Mouse (Mus musculus) left cerebral cortex, adult 18-20 months (tissue): ENCODE data around the gene Olfr678. TPM values are rescaled to one million over a fixed set of nuclear protein-coding genes. Genes with fewer than 3 reads are reported as not detected.
"Not testable (repeated sequence)": the region's sequence is repeated elsewhere in the genome, so short reads cannot be mapped to it uniquely, and the experiment has no call there.

Experiments
- DNase-seq, 2 experiments: peaks; one replicate each; pipeline ENCODE4 v3.0.0; 2021 to 2022; ENCODE audit warnings: low spot score in 2 of 2, mixed read lengths in 1 of 2
- long read RNA-seq, 2 experiments: library from polyadenylated mRNA; stranded (forward); transcript quantifications; one replicate each; pipeline ENCODE4 v2.0.0; 2021
- total RNA-seq, 2 experiments: library from RNA; stranded (reverse); gene quantifications; 2 replicates each; pipeline ENCODE4 v1.2.3; 2021

The Olfr678 gene
- total RNA-seq = not detected
- long read RNA-seq, experiment 1 = 0 reads
- long read RNA-seq, experiment 2 = 0 reads

DNA sequence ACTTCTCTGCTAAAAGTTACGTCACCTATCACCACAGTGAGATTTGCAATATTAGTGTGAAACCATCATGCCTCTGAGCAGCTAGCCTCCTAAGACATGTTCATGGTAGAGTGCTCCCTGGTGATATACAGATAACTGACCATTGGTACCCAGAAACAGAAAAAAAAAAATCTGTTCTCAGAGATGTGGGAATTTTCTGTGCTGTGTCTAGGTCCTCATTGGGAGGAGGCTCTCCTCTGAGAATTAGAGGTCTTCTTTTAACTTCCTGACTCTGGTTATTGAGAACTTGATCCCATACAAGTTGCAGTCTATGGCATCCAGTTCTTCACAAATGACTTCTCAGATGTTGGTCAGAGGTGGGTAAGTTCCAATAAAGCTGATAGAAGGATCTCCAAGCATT, at the start of gene Olfr678:
Gene Olfr678 (plus strand): TSS at position 301 of the 400 bp plus-strand sequence.
- DNase-seq = no peak

DNA sequence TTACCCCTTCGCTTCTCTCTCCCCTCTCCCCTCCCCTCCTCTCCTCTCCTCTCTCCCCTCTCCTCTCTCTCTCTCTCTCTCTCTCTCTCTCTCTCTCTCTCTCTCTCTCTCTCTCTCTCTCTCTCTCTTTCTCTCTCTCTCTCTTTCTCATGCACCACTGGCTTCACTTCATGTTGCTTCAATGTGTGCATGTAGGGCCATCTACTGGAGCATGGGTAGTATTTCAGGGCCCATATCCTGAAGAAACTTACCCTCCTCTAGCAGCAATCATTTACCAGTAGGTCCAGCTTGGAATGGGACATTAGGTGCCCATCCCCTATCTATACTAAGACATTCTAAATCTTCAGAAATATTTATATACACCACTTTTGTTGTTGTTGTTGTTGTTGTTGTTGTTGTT, 41.7 kb upstream of the Olfr678 start:
- DNase-seq = no peak

DNA sequence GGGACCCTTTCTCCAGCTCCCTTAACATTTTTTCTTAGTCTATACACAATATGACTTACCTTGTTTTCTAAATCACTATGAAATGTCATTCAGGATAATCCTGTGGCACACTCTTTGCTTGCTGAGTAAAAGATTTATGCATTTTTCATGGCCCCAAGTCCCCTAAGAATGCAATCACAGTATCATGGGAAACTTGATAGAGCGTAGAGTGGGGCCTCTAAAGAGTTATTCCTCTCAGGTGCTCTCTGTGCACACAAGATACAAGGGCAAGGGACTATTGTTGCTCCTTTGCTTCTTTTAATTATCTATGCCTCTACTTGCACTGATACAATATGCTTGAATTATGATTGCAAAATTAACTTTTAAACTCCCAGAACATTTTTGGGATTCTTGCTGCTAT, 35.9 kb upstream of the Olfr678 start, which contains the start of gene Olfr675:
Gene Olfr675 (minus strand): TSS at position 101 of the 400 bp plus-strand sequence.
- no peak for DNase-seq

DNA sequence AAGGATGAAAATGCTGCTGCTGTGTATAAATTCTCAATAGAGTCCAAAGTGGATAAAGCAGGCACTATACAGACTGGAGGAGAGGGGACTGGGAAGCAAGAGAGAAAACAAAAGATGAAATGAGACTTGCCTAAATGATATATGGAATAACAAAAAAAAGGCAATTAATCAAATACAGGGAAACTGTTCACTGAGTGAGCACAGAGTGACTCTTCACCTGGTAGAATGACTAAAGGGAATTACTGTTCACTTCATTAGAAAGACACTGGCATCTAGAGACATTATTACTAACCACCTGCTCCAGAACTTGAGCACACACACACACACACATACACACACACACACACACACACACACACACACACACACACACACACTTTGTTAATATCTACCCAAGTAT, 31.9 kb upstream of the Olfr678 start, which contains the start of gene Olfr676:
Gene Olfr676 (plus strand): TSS at position 301 of the 400 bp plus-strand sequence.
- DNase-seq = no peak

DNA sequence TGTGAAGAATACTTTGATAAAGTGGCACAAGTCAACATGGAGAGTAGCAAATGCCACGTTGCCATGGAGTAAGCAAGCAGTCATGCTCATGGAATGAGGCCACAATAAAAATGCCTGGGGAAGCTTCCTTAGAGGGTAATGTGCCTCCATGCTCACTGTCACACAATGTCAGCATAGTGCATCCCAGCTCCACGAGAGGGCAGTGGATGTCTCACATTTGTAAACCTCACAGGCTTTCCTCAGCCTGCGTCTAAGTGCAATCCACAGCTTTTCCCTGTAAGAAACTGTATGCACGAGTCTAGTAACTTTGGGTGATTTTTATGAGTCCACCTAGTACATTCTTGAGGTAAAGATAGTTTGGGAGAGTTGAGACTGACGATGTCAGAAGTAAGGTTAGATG, 30.4 kb upstream of the Olfr678 start:
- not testable (repeated sequence) for DNase-seq

DNA sequence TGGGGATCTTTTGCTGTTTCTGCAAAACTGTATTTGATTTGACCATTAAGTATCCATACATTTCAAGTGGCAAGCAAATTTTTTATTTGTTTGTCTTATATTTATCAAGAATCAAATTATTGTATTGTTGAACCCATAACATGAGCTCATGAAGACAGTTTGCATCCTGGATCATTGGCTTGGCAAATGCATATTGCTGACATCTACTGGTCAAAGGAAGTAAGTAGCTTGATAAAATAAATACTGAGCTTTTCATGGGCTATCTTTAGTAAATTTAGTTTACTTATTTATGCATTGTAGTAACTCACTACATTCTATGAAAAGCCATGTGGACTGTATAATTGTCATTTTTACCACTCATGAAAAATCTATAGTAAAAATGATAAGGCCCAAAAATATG, 5.3 kb upstream of the Olfr678 start:
- no peak for DNase-seq

DNA sequence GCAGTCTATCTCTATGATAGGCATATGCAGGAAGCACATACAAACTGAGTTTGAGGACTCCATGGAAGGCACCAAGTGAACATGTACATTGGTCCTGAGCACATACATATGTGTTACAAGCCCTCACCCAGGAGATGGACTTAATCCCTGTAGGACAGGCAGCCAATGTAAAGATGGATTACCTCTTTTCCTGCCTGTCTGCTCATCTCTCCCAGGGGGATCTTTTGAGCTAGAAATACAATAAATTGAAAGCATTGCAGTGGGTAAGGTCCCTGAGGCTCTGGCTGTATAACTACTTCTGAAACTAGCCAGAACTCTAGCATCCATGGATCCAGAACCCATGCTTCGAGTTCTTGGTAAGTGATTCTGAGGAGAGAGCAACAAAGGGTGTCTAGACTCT, 16.6 kb downstream of the Olfr678 start, which contains the start of gene Olfr679:
Gene Olfr679 (plus strand): TSS at position 301 of the 400 bp plus-strand sequence.
- no peak for DNase-seq

DNA sequence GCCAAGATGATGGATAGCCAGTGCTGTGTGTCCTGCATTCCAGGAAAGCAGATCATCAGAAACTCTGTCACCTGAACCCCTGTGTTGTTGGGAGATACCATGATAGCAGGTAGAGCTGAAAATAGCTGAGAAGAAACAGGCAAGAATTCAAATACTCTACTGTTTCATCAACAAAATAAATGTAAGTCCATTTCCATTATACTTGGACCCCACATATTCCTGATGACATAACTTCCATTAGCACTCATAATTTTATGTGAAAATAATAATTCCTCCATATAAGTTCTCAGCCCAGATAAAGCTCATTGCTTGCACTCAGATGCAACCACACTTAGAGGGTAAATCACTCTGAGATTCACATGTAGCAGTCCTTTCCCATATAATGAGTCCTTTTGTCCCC, 28.4 kb downstream of the Olfr678 start, which contains the start of gene Olfr680-ps1:
Gene Olfr680-ps1 (minus strand): TSS at position 101 of the 400 bp plus-strand sequence.
- DNase-seq = not testable (repeated sequence)

DNA sequence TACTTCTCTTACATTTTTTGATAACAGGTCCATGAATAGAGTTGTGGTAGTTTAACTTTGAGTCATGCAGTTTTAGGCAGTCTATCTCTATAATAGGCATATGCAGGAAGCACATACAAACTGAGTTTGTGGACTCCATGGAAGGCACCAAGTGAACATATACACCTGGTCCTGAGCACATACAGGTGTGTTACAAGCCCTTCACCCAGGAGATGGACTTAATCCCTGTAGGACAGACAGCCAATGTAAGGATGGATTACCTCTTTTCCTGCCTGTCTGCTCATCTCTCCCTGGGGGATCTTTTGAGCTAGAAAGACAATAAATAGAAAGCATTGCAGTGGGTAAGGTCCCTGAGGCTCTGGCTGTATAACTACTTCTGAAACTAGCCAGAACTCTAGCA, 52.3 kb downstream of the Olfr678 start, which contains the start of gene Olfr681:
Gene Olfr681 (plus strand): TSS at position 301 of the 400 bp plus-strand sequence.
- DNase-seq = no peak

Other genes with a start within 250 kb of the Olfr678 start
- not detected for gene Usp17lb, start 221.9 kb upstream of the Olfr678 start, total RNA-seq
- not detected for gene Usp17la, start 207.5 kb upstream of the Olfr678 start, total RNA-seq
- not detected for gene Olfr665, start 186.4 kb upstream of the Olfr678 start, total RNA-seq
- gene Olfr666, start 168.5 kb upstream of the Olfr678 start, total RNA-seq = not detected
- gene Olfr667, start 143.0 kb upstream of the Olfr678 start, total RNA-seq = not detected
- gene Olfr668, start 136.4 kb upstream of the Olfr678 start, total RNA-seq = not detected
- not detected for gene Olfr669, start 130.2 kb upstream of the Olfr678 start, total RNA-seq
- gene Olfr670, start 101.9 kb upstream of the Olfr678 start, total RNA-seq = not detected
- gene Olfr671, start 85.3 kb upstream of the Olfr678 start, total RNA-seq = not detected
- not detected for gene Olfr672, start 62.4 kb upstream of the Olfr678 start, total RNA-seq
- gene Olfr675, start 36.0 kb upstream of the Olfr678 start, total RNA-seq = not detected
- not detected for gene Olfr676, start 31.8 kb upstream of the Olfr678 start, total RNA-seq
- gene Olfr677, start 13.1 kb upstream of the Olfr678 start, total RNA-seq = not detected
- gene Olfr679, start 16.7 kb downstream of the Olfr678 start, total RNA-seq = not detected
- gene Olfr680-ps1, start 28.3 kb downstream of the Olfr678 start, total RNA-seq = not detected
- not detected for gene Olfr681, start 52.4 kb downstream of the Olfr678 start, total RNA-seq
- not detected for gene Olfr683, start 82.5 kb downstream of the Olfr678 start, total RNA-seq
- gene Olfr684, start 99.2 kb downstream of the Olfr678 start, total RNA-seq = not detected
- gene Olfr685, start 121.5 kb downstream of the Olfr678 start, total RNA-seq = not detected
- not detected for gene Olfr686, start 143.0 kb downstream of the Olfr678 start, total RNA-seq
- gene Olfr688, start 223.6 kb downstream of the Olfr678 start, total RNA-seq = not detected
- gene Olfr689, start 246.7 kb downstream of the Olfr678 start, total RNA-seq = not detected